Mouse (Mus musculus) olfactory bulb, adult 2 months (tissue): Measurements from ENCODE around the gene Btbd19. TPM values are rescaled to one million over a fixed set of nuclear protein-coding genes. Genes with fewer than 3 reads are reported as not detected.

Experiments used
- H3K27ac ChIP-seq: fragments of 200-500 bp; 2 replicates; pipeline ENCODE4 v1.5.1; 2012; ENCODE audit warnings: low read depth, low read length; ENCODE audit not compliant: insufficient read depth
- H3K4me1 ChIP-seq: fragments of 200-500 bp; 2 replicates; pipeline ENCODE4 v1.6.1; 2012; ENCODE audit warnings: low read length; ENCODE audit not compliant: control insufficient read depth, insufficient read depth
- H3K4me3 ChIP-seq: fragments of 200-500 bp; 2 replicates; pipeline ENCODE4 v1.5.1; 2012; ENCODE audit warnings: mild to moderate bottlenecking, low read depth, low read length, moderate library complexity; ENCODE audit not compliant: insufficient read depth
- CTCF ChIP-seq: fragments of 200-500 bp; IDR thresholded peaks from 2 replicates; pipeline ENCODE4 v1.5.1; 2012; ENCODE audit warnings: low read depth, mild to moderate bottlenecking, low read length, moderate library complexity; ENCODE audit not compliant: insufficient read depth
- POLR2A ChIP-seq: fragments of 200-500 bp; IDR thresholded peaks from 2 replicates; pipeline ENCODE4 v1.6.1; 2012; ENCODE audit warnings: mild to moderate bottlenecking, low read depth, low read length, moderate library complexity; ENCODE audit not compliant: insufficient read depth
- WGBS: fragments of 180-500 bp; shearing (Covaris S2); methylation state at CpG from one replicate; pipeline ENCODE4 v1.1.7; 2018; 5-methylcytosine and 5-hydroxymethylcytosine counted together
- polyA plus RNA-seq: library from polyadenylated mRNA; stranded (reverse); fragments of >200 nt; gene quantifications from 2 replicates; pipeline ENCODE4 v1.2.4, GENCODE M21; 2012; ENCODE audit warnings: low replicate concordance; ENCODE audit not compliant: missing spikeins, insufficient read depth, insufficient read length

Btbd19 gene
- polyA plus RNA-seq, 1 experiment = not detected

DNA sequence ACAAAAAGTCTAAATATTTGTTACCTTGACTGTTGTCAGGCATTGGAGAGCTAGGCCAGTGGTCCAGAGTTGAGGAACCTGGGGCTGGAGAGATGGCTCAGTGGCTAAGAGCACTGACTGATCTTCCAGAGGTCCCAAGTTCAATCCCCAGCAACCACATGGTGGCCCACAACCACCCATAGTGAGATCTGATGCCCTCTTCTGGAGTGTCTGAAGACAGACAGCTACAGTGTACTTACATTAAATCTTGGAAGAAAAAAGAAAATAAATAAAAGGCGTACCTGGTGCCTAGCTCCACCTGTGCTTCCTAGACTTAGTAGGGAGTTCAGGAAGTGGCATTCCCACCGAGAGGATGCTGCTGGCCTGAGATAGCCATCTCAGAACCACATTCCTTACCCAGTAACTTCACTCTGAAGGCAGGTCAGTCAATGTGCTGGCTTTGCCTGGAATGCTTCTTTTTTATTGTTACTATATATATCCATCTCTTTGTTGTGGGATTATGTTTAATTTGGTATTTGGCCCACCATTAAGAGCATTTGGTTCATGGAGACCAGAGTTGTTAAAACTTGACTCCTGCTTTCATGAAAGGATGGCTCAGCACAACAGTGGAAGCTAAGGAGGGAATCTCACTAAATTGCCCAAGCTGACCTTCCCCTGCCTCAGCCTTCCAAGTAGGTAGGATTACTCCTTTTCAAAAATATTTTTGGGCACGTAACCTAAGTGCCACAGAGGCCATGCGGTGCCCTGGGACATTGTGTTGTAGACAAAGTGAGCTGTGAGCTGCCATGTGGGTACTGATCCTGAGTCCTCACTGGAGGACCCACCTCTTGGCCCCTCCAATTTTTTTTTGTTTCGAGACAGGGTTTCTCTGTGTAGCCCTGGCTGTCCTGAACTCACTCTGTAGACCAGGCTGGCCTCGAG is 24.0 kb upstream of the Btbd19 start:
- TF ChIP-seq POLR2A = no peak
- no peak for TF ChIP-seq CTCF
- no peak overlapping the region for H3K27ac ChIP-seq
- 82% methylated on average over 6 of the region's 6 CpGs for WGBS
- no peaks in the 10 kb centered on the region for H3K4me1 ChIP-seq
- no peak overlapping the region for H3K4me3 ChIP-seq

DNA sequence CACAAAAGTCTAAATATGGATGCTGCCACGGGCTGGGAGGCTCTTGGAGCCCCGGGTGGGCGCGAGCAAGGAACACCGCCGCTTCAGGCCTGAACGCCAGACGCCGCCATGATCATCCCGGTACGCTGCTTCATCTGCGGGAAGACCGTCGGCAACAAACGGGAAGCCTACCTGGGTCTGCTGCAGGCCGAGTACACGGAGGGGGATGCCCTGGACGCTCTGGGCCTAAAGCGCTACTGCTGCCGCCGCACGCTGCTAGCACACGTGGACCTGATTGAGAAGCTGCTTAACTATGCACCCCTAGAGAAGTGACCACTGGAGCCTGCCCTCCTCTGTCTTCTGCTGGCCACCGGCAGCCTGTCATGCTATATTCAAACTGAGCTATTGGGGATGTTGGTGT is 23.3 kb upstream of the Btbd19 start:
- TF ChIP-seq POLR2A (no peak), CTCF (no peak)
- no peak overlapping the region for H3K27ac ChIP-seq
- WGBS = 69% methylated on average over 24 of the region's 24 CpGs
- no peak overlapping the region for H3K4me3 ChIP-seq
- H3K4me1 ChIP-seq = no peaks in the 10 kb centered on the region

GRCm38 (mm10) chr4:117148047-117148713 is 22.7 kb upstream of the Btbd19 start:
- no peak overlapping the region for H3K4me3 ChIP-seq
- H3K27ac ChIP-seq = no peak overlapping the region
- no peaks in the 10 kb centered on the region for H3K4me1 ChIP-seq
- TF ChIP-seq CTCF (no peak), POLR2A (no peak)
- 91% methylated on average over 18 of the region's 18 CpGs for WGBS

DNA sequence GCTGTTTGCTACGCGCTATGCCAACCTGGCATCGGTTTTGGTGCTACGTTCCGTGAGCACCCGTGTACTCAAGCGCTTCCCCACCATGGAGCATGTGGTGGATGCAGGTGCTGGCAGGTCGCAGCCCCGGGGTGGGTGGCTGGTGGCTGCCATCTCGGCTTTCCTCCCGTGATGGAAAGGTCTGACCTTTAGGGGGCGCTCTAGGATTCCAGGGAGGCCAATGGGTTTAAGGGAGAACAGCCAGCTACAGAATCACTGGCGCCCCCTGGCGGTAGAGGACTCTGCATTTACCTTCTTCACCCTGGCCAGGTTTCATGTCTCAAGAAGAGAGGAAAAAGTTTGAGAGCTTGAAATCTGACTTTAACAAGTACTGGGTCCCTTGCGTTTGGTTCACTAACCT is 20.7 kb upstream of the Btbd19 start:
- TF ChIP-seq POLR2A = no peak
- TF ChIP-seq CTCF = peak; percentile 69; the same call in 1 of the 2 replicates
- Histone ChIP-seq H3K4me1 (no peaks in the 10 kb centered on the region), H3K27ac (no peak overlapping the region), H3K4me3 (no peak overlapping the region)
- WGBS = 31% methylated on average over 15 of the region's 15 CpGs

DNA sequence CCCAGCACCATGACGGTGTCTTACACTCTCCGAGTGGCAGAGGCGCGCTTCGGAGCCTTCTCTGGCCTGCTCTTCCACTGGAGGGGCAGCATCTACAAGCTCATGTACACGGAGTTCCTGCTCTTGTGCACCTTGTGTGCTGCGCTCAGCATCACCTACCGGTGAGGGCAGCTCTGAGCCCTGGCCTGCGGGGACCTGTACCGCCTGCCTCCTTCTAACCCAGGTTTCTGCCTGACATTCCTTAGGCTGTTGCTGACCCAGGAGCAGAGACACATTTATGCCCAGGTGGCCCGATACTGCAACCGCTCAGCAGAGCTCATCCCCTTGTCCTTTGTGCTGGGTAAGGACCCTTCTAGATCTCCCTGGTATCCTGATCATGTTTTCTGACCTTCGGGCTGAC is 19.7 kb upstream of the Btbd19 start:
- 94% methylated on average over 13 of the region's 13 CpGs for WGBS
- TF ChIP-seq CTCF (no peak), POLR2A (no peak)

DNA sequence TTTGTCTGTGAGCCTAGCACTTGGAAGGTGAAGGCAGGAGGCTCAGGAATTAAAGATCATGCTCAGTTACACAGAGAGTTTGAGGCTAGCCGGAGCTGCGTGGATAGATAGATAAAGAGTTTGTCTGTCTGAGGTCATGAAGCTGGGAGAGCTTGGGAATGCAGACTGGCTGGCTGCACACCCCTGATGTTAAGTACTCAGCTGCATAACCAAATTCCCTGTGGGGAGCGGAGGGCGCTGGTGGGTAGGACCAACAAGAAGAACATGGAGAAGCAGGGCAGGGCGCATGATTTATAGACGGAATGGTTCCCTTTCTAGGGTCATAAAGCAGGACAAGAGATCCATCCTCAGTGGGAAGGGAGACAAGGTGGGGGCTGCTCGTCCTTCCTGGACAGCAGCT is 17.5 kb upstream of the Btbd19 start:
- TF ChIP-seq CTCF (no peak), POLR2A (no peak)
- no peak overlapping the region for H3K4me3 ChIP-seq
- no peak overlapping the region for H3K27ac ChIP-seq
- WGBS = 80% methylated on average over 7 of the region's 7 CpGs
- no peaks in the 10 kb centered on the region for H3K4me1 ChIP-seq

More for the DNA sequence above, 19.7 kb upstream of the Btbd19 start:
- H3K27ac ChIP-seq = no peak overlapping the region
- no peaks in the 10 kb centered on the region for H3K4me1 ChIP-seq
- no peak overlapping the region for H3K4me3 ChIP-seq

DNA sequence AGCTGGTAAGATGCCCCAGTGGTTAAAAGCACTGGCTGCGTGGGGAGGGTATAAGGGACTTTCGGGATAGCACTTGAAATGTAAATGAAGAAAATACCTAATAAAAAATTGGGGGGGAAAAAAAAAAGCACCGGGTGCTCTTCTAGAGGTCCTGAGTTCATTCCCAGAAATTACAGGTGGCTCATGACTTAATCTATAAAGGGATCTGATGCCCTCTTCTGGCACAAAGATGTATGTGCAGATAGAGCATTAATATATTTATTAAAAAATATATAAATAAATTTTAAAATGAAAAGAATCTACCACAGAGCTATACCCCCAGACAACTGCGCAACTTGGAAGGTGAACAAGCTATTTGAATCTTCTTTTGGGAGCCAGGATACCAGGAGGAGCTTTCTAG is 15.1 kb upstream of the Btbd19 start:
- H3K4me1 ChIP-seq = no peaks in the 10 kb centered on the region
- H3K4me3 ChIP-seq = no peak overlapping the region
- WGBS = 42% methylated on average over 4 of the region's 4 CpGs
- TF ChIP-seq CTCF (no peak), POLR2A (no peak)
- H3K27ac ChIP-seq = no peak overlapping the region

- Histone ChIP-seq H3K4me3 (no peak overlapping the region), H3K4me1 (no peaks in the 10 kb centered on the region), H3K27ac (no peak overlapping the region)
- WGBS = 3% methylated on average over 2 of the region's 2 CpGs
- TF ChIP-seq CTCF (no peak), POLR2A (no peak)
Observed at GRCm38 (mm10) chr4:117139217-117139612, 13.7 kb upstream of the Btbd19 start.

DNA sequence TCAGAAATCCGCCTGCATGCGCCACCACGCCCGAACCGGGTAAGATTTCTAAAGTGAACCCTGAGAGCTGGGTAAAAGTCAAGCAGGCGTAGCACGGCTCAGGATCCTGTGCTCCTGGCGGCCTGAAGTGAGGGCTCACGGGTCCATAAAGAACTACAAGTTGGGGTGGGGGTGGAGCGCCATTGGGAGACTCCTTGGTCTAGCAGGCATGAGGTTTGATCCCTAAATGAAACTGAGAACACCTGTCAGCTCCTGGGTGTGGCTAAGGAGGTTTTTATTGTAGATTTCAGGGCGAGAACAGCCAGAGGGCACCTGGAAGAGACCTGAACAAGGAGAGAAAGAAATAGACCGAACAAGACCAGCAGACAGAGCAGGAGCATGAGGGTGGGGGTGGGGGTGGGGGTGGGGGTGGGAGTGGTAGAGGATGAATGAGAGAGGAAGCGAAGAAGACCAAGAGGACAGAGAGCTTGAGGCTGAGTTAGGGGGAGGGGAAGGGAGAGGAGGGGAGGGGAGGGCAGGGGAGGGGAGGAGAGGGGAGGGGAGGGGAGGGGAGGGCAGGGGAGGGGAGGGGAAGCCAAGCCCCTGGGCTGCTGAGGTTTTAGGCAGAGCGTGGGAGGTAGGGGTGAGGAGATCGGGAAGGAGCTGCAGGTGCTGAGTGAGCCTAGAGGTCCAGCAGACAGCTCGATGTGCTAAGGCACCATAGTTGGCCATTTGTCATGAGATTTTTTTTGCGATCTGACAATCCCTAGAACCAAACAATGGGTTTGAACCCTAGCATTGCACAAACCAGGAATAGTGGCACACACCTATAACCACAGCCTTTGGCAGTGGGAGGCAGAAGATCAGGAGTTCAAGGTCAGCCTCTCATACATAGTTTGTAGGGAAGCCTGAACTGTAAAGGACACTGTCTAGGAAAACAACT is 13.0 kb upstream of the Btbd19 start:
- TF ChIP-seq CTCF (no peak), POLR2A (no peak)

More for the DNA sequence above, 13.0 kb upstream of the Btbd19 start:
- H3K4me3 ChIP-seq = no peak overlapping the region
- H3K4me1 ChIP-seq = no peaks in the 10 kb centered on the region
- H3K27ac ChIP-seq = no peak overlapping the region
- WGBS = 77% methylated on average over 16 of the region's 17 CpGs
